Comparison of ENCODE assay signal across 15 mouse cellular contexts in genomic region chr8:47866568-47866967, GRCm38 (mm10). TPM values are rescaled to one million over a fixed set of nuclear protein-coding genes. Genes with fewer than 3 reads are reported as not detected.
"Had no signal": no experiment of that assay in that cellular context is flagged by ENCODE, and none has a peak within 500 bp of the region (broad histone marks: within the 10 kb centered on the region; RNA-seq: fewer than 3 reads in every experiment).

No protein-coding gene starts in this region.

- H3K27me3 ChIP-seq: intestine, embryonic 15.5 days; limb, embryonic 12.5 days; neural tube, embryonic 12.5 days; stomach, embryonic 15.5 days had no signal

- H3K4me2 ChIP-seq: intestine, embryonic 15.5 days; limb, embryonic 12.5 days; neural tube, embryonic 12.5 days; stomach, embryonic 15.5 days had no signal

- H3K9me3 ChIP-seq: intestine, embryonic 15.5 days; limb, embryonic 12.5 days; neural tube, embryonic 12.5 days; stomach, embryonic 15.5 days had no signal

- H3K4me3 ChIP-seq: intestine, embryonic 15.5 days; limb, embryonic 12.5 days; myocyte; neural tube, embryonic 12.5 days; stomach, embryonic 15.5 days had no signal

- H3K27ac ChIP-seq: intestine, embryonic 15.5 days; liver, embryonic 14.5 days; neural tube, embryonic 12.5 days; stomach, embryonic 15.5 days had no signal

- H3K4me1 ChIP-seq: intestine, embryonic 15.5 days; stomach, embryonic 15.5 days had no signal

- H3K9ac ChIP-seq: intestine, embryonic 15.5 days; limb, embryonic 12.5 days; liver, embryonic 14.5 days; neural tube, embryonic 12.5 days; stomach, embryonic 15.5 days had no signal

RNA-seq across cellular contexts. Expression of gene Cldn22, which starts 42.3 kb away (rescaled TPM):
- total RNA-seq: liver, adult 2 months; megakaryocyte-erythroid progenitor cell, adult 5-6 weeks had no signal
- polyA plus RNA-seq: intestine, embryonic 15.5 days; limb, embryonic 12.5 days; liver, adult 2 months; liver, embryonic 14.5 days; myocyte; neural tube, embryonic 12.5 days; stomach, embryonic 15.5 days had no signal

RNA-seq across cellular contexts. Expression of gene Cldn24, which starts 44.6 kb away (rescaled TPM):
- total RNA-seq: layer of hippocampus, postnatal 36 days; left cerebral cortex, adult 8-10 months; left cerebral cortex, postnatal 25 days; liver, adult 2 months; megakaryocyte-erythroid progenitor cell, adult 5-6 weeks had no signal
- polyA plus RNA-seq: intestine, embryonic 15.5 days; limb, embryonic 12.5 days; liver, adult 2 months; liver, embryonic 14.5 days; lung, adult 2 months; myocyte; neural tube, embryonic 12.5 days; spleen, adult 2 months; stomach, embryonic 15.5 days; thymus, adult 2 months; urinary bladder, adult 2 months had no signal
